Mouse (Mus musculus): Measurements from ENCODE around the gene Pnmt. TPM values are rescaled to one million over a fixed set of nuclear protein-coding genes. Genes with fewer than 3 reads are reported as not detected.

Pnmt gene
- total RNA-seq, 2 experiments from 2014 or later = 363 to 581 TPM

DNA sequence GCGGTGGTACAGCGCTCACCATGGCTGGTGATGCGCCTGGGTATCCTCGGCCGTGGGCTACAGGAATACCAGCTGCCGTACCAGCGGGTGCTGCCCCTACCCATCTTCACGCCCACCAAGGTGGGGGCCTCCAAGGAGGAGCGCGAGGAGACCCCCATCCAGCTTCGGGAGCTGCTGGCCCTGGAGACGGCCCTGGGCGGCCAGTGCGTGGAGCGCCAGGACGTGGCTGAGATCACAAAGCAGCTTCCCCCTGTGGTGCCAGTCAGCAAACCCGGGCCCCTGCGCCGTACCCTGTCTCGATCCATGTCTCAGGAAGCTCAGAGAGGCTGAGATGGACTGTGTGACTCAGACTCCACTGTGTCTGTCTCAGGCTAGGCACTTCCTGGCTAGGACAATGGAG lies 2.0 kb upstream of the Pnmt start:
- no peak for DNase-seq

DNA sequence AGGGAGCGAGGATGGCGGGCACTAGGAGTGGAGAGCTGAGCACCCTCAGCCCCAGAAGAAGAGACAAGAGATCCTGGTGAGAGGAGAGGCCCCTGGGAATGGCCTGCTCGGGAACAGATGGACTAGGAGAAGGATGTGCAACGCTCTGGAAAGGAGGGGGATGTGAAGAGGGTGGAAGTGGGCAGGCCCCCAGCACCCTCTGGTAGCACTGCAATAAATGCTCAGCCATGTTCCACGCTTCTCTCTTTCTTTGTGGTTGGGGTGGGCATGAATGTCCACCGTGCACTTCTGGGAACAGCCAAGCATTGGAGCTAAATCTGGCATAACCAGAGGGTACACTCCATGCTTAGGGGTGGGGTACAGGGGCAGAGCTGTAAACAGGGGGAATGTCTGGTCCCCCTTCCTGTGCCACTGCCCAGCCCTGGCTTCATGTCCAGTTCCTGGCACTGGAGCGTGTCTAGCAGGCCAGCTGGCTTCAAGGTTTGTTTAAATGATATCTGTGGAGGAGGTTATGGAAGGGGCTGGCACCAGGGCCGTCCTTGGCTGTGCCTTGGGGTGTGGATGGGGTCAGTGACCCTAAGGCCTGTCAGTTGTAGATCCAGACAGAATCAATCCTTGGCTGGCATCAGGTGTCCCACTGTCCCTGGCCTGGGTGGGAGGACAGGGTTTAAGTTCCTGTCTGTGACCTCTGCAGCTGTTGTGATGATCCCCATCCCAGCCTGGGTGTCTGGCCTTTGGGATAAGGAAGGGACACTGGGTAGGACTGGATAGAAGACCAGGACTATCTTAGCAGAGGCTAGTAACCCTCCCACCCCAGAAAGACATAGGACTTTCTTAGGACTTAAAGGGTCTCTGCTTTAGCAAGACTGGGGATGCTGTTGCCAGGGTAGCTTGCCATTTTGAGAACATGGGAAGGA lies 1.3 kb upstream of the Pnmt start:
- DNase-seq = no peak

DNA sequence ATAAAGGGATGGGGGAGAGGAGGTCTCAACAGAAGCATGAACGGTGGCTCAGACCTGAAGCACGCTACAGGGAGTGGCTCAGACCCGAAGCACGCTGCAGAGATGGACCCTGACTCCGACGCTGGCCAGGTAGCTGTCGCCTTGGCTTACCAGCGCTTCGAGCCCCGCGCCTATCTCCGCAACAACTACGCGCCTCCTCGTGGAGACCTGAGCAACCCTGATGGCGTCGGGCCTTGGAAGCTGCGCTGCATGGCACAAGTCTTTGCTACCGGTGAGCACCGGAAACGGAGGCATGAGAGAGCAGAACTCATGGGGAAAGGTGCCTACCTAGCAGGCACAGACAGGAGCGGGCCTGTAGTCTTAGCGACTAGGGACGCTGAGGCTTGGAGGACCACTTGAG lies 346 bp downstream of the Pnmt start:
- DNase-seq = no peak

DNA sequence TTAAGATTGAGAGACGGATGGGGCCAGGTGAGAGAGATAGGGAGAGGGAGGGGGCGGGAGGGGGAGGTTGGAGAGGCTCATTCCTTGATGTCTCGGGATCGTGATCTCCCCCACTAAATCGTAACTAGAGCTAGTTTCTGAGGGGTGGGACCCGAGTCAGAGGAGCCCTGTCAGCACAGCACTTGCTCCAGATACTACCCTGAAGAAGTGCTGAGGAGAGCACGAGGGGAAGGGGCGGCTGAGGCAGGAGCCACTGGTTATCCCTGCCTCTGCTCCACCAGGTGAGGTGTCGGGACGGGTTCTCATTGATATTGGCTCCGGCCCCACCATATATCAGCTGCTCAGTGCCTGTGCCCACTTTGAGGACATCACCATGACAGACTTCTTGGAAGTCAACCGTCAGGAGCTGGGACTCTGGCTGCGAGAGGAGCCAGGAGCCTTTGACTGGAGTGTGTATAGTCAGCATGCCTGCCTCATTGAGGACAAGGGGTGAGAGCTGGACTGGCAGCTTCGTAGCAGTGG lies 867 bp downstream of the Pnmt start:
- DNase-seq = no peak

DNA sequence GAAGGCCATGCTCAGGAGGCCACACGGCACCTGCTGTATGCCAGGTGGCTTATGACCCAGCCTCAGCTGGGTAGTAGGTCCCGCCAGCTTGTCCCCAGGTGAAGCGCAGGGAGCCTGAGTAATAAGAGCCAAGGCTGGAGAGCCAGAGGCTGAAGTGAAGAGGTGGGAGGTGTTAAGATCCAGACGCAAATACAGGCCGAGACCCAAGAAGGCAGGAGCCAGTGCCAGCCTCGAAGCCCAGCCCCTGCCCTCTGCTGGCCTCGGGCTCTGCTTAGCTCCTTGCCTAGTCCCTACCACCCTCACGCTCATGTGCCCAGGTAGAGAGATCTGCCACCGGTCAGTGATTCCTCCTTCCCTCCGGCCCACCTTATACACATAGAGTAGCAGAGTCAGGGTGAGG lies 2.0 kb downstream of the Pnmt start:
- DNase-seq = no peak

DNA sequence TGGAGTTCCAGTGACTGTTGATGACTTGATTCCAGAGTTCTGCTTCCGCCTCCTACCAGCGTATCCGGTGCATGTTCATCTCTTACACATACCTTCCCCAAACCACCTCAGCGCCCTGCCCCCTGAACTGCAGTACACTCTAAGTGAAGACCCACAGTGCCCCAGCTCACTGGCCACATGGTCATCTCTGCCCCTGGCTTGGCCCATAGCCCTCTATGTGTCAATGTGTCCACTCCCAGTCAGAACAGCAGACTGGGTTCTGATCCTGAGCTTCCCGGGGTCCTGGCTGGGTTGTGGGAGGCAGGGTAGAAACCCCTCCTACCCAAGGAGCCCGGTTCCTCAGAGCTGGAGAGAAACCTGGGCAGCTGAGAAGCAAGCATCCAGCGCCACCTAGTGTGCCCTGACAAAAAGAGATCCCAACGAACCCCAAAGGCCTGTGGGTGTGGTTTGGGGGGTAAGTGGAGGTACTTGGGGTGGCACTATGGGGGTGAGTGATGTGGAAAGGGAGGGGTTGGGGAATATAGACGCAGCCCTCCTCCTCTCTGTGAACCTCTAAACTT lies 3.1 kb downstream of the Pnmt start:
- DNase-seq = peak; percentile 40 to 46

DNA sequence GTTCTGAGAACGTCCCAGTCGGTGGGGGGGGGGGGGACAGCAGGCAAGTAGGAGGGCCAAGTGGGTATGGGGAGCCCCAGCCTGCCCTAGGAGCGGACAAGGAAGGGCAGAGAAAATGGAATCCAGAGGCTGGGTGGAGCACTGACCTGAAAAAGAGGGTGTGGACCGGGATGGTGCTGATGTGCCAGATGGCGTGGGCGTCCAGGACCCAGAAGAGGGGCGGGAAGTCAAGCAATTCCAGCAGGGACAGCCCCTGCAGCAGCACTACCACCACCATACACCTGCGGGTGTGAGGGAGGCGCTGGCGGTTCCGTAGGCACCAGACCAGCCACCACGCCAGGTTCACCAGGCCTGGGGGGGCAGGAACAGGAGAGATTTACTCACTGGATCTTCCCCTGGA lies 3.9 kb downstream of the Pnmt start:
- DNase-seq = no peak

DNA sequence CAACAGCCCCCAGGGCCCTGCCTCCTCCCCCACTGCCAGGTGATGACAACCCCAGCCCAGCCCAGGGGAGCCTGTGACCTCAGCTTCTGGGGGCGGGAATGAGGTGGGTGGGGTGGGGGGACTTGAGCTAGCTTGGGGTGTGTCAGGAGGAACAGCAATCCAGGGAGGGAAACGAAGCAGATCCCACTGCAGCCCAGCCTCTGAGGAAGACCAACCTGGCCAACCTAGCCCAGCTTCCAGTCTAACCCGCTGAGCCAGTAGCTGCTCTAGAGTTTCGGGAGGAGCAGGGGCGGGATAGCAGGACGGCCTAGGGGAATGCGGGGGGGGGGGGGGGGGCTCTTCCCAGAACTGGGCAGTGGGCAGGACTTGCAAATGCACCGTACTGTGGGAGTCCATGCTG lies 5.8 kb downstream of the Pnmt start:
- no peak for DNase-seq

DNA sequence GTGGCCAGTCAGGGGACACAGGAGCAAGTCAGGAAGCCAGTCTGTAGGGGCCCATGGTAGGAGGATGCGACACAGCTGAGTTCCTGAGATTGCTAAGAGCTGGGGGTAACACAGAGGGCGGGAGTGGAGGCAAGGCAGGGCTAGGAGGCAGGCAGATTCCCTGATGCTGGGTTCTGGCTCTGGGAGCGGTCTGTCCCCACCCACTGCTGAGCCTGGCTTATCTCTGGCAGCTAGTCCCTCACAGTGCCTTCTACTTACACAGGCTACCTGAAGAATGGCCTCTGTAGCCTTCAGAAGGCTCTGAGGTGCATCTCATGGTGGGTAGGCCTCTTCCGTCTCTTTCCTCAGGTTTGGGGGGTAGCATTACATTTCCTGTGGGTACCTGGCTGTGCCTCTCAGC lies 6.4 kb downstream of the Pnmt start:
- DNase-seq = no peak

DNA sequence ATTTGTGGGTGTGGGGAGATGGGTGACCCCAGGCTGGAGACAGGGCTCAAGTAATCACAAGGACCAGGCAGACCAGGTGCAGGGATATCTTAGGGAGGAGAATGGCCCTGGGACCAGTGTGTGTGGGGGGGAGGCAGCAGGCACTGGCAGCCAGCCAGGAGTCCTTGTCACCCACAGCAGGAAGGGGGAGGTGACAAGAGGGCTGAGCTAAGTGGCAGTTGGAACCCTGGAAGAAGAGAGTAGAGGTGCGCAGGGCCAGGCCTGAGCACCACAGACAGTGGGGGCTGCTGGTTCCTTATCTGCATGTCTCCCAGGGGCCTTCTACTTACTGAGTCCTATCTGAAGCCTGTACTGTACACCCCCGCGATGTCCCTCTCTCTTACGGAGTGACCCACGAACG lies 7.1 kb downstream of the Pnmt start:
- DNase-seq = peak; percentile 41 to 43

DNA sequence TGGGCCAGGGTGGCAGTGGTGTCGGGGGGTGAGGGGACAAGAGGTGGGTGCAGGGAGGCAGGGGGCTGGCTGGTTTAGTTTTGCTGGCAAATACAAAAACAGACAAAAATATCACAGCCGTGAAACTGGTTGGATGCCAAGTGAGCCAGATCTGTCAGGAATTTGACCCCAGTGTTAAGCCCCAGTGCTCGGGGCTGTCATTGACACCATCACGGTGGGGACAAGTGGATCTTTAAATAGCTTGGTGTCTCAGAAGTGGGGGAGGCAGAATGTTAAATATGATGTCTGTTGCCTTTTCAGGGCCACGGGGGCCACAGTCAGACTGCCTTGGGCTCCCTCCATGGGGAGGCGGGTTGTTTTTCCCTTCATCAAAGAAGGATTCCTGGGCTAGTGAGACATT lies 8.1 kb downstream of the Pnmt start:
- no peak for DNase-seq

DNA sequence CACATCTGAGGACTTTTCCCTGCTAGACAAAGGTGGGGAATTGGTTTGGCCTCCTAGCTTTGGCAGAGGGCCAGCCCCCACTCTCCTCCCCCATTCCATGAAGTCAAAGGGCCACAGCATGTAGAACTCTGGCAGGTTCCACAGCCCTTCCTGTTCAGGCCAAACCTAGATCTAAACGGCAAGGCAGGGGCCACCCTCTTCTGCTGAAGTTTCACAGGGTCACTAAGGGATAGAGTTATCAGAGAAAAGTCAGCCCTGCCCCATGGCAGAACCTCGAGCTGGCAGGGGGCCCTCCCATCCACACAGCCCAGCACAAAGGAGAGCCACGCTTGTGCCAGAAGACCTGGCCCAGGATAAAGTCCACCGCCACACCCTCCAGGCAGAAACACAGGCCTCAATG lies 8.8 kb downstream of the Pnmt start:
- no peak for DNase-seq

DNA sequence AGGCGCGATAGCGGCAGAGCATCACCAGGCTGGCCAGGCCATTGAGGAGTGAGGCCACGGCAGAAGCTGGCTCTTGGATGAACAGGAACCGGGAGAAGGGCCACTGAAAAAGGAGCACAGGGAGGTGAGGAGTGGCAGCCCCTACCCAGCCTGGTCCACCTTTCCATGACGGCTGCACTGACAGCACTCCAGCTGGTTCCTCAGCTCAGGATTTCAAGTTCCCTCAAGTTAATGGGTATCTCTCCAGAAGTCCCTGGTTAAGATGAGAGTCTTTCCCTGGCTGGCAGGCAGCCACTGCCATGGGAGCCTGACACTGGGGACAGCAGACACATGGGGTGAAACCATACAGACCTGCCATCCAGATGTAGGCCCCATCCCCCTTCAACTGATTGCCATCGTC lies 11.7 kb downstream of the Pnmt start:
- DNase-seq = no peak

DNA sequence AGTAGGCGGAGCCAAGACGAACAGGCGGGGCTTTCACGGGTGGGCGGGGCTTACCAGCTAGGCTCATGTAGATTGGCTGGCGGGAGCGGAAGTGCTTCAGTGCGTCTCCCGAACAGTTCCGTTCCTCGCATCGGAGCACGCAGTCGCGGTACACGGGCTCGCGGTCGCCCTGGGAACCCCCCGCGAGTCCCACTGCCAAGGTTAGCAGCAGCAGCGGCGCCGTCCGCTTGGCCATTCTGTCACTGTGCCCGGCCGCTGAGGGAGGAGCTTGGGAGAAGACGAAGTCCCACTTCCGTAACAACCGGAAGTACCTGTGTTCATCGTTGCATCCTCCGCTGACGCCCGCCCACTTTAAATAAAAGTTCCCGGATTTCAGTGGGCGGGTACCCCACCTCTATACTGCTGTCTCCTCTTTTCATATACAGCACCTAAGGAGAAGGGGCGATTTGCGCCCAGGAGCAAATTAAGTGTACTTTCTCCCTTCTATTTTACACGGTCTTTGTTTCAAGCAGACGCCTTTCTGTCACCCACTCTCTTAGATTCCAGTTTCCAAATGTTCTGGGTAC lies 14.0 kb downstream of the Pnmt start, which contains the start of gene Pgap3:
Gene Pgap3 (minus strand): TSS at position 330 of the 566 bp plus-strand sequence.
- peak; percentile 83 to 88 for DNase-seq

DNA sequence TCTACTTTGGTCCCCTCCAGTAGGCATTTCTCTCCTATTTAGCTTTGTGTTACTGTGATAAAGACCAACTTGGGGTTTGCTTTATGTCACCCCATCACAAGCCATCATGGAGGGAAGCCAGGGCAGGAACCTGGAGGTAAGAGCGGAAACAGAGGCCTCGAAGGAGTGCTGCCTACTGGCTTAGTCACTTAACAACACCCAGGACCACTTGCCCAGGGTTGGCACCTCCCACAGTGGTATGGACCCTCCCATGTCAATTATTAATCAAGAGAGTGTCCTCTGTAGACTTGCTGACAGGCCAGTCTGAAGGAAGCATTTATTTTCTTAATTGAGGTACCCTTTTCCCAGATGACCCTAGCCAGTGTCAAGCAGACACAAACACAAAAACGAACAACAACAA lies 14.6 kb downstream of the Pnmt start:
- DNase-seq = no peak

DNA sequence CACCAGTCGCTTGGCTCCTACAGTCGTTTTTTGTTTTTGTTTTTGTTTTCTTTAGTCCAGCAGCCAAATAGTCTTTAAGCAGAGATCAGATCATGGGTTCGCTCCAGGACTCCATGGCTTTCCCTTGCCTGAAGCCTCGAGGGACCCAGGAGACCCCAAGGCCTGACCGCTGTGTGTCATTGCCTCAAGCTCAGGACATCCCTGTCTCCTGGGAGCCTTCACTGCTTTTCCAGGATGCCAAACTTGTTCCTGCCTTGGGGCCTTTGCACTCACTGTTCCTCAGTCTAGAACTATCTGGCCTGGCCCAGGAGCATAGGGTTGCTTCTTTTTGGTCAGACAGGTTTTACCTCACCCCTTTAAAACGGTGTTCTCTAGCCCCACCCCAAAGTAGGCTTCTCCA lies 20.4 kb downstream of the Pnmt start:
- no peak for DNase-seq

DNA sequence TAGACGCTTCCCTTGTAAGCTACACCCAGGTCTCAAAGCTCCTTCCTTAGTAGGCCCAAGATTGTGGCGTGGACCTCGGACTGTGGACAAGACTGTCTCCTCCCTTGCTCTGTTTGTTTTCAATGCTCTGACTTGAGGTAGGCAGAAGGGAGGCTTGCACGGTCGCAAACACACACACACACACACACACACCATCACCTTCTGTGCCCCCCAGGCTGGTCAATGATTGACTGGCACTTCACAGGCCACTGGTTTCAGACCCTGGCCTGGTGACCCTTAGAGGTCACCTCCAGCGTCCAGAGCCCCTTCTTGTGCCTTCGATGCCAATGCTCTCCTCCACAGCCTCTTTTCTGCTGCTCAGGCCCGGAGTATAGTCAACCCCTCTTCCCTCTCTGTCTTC lies 22.6 kb downstream of the Pnmt start:
- DNase-seq = no peak

DNA sequence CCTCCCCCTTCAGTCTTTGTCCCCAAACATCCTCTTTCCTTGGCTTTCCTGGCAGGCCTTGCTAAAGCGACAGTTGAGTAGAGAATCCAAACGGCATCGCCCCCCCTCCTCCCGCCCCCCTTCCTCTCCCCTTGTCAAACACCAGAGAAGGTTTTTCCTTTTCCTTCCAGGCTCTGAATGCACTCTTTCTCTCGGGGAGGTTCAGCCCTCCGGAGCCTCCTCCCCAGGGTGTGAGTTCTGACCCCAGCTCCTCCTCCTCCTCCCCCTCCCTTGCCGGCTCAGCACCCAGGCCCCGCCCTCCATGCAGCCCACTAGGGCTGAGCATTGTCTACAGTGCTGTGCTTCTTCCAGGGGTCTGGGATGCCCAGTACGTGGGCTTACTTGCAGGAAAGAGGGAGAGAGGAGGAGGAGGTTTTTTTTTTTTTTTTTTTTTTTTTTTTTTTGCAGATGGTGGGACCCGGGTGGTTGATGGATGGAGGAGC lies 23.1 kb downstream of the Pnmt start:
- no peak for DNase-seq

DNA sequence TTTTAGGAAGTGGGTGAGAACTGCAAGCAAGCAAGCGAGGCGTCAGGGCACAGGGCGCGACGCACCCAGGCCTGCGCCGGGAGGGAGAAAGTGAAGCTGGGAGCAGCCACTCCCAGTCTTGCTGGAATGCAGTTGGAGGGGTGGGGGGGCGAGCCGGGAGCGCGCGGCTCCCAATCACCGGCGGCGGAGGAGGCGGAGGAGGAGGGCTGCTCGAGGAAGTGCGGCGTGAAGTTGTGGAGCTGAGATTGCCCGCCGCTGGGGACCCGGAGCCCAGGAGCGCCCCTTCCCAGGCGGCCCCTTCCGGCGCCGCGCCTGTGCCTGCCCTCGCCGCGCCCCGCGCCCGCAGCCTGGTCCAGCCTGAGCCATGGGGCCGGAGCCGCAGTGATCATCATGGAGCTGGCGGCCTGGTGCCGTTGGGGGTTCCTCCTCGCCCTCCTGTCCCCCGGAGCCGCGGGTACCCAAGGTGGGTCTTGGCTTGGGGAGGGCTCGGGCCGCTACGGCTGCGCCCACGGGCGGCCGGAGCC lies 26.1 kb downstream of the Pnmt start, which contains the start of gene Erbb2:
Gene Erbb2 (plus strand): TSS at position 198 of the 524 bp plus-strand sequence.
- DNase-seq = peak; percentile 72 to 81

DNA sequence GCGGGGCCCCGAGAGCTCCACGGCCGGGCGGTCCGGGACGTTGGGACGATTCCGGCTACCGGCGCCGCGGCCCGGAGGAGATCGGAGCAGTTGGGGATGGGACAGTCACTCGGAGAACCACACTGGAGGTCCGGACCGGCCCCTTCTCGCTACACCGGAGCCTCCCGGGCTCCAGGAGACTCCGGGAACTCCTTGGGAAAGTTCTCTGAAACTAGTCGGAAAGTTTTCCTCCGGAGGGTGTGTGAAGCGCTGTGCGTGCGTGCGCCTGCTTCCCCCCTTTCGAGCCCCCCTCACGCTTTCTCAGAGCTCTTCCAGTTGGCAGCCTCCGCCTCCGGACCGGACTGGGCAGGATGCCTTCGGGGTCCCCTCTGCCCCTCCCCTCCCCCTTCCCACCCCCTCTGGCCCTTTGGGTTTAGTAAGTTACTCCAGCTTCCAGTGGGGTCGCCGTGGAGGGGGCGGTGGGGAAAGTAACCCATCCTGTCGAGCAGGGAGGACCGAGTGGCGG lies 26.6 kb downstream of the Pnmt start:
- peak; percentile 28 to 53 for DNase-seq

DNA sequence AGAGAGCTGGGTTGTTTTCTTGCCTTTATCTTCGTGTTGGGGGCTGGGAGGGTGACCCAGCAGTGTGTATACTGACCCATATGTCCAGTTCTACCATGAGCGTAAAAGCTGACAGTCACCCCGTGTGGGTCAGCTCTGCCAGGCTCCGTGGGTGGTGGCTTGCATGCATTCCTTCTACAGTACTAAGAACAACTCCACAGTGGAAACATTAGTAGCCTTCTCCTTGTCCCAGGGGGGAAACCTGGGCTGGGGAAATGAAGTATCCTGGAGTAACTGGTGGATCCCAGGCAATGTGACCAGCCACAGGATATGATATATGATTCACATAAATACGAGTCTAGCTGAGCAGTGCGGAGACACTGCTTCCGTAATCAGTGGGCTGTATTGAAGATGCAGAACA lies 27.5 kb downstream of the Pnmt start:
- DNase-seq = no peak

DNA sequence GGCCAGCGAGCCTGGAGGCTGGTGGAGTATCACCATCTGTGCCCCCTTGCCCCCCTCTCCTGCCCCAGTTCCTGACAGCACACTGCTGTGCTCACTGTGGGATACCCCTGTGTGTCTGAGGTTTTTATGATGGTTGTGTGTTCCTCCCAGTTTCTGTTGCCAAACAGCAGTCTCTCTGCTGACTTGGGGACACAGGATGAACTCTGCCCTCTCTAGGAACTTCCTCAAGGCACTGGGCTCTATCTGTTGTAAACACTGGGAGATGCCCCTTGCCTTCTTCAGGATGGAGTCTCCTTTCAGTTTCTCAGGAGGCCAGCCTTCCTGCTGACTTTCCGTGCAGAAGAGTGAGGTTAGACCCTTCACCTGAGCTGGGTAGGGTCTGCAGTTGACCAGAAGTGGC lies 27.9 kb downstream of the Pnmt start:
- no peak for DNase-seq

DNA sequence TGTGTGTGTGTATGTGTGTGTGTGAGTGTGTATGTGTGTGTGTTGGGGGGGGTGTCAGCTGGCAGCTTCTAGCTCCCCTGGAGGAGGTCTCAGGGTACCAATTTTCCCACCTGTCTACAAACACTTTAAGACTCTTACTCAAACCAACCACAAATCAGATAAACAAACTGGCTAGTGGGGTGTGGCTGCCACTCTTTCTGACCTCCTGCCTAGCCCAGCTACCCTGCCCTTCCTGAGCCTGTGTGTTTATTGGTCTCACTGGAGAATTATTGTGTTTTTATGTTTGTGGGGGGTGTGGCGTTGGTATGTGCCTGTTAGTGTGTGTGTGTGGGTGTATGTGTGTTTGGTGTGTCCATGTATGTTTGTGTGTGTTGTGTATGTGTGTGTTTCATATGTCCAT lies 30.8 kb downstream of the Pnmt start:
- no peak for DNase-seq

All from adrenal gland, postnatal 36 days (tissue).